Mouse (Mus musculus) gastrocnemius, postnatal 14 days (tissue): ENCODE measurements around the gene Gm10799. TPM values are rescaled to one million over a fixed set of nuclear protein-coding genes. Genes with fewer than 3 reads are reported as not detected.

Experiments
- DNase-seq: peaks from one replicate; pipeline ENCODE4 v3.0.0; 2021; ENCODE audit warnings: mixed read lengths
- intact Hi-C: fragments of 180-260 bp; cut with DNase I; formaldehyde crosslinking; loops from one replicate; pipeline ENCODE4 v1.15.1; 2025; ENCODE audit warnings: low total_unique reads
- total RNA-seq, 2 experiments: library from RNA; stranded (reverse); gene quantifications; 2 replicates each; pipeline ENCODE4 v1.2.3; 2021

Gm10799 gene
- total RNA-seq, 2 experiments from 2014 or later = not detected

- no peak for DNase-seq
- intact Hi-C loops = loop anchor here (10.0 kb wide), 2 partner anchors 104 to 394 kb away; no protein-coding TSS in a partner anchor
These were observed 38.0 kb downstream of the Gm10799 start for GRCm38 (mm10) chr2:104030381-104030780.

GRCm38 (mm10) chr2:104029074-104029473 is 39.3 kb downstream of the Gm10799 start:
- intact Hi-C loops = no loop called here
- DNase-seq = no peak

GRCm38 (mm10) chr2:104028139-104028723 is 40.1 kb downstream of the Gm10799 start, which contains the start of gene 4931422A03Rik:
TSS of gene 4931422A03Rik (minus strand) at chr2:104028361.
- intact Hi-C loops = no loop called here
- no peak for DNase-seq

- intact Hi-C loops = no loop called here
- peak; percentile 85 for DNase-seq
These were observed 40.8 kb downstream of the Gm10799 start, which contains the start of gene Fbxo3 for GRCm38 (mm10) chr2:104027458-104028138. TSS of gene Fbxo3 (plus strand) at chr2:104027721.

- DNase-seq = no peak
- intact Hi-C loops = no loop called here
These were observed 43.7 kb downstream of the Gm10799 start for GRCm38 (mm10) chr2:104024656-104025055.

GRCm38 (mm10) chr2:104023096-104023495 is 45.3 kb downstream of the Gm10799 start:
- no peak for DNase-seq
- intact Hi-C loops = no loop called here

Other genes with a start within 250 kb of the Gm10799 start
- 1 to 10 TPM; 7.0 to 9.1 TPM for gene Lmo2, start 110.6 kb downstream of the Gm10799 start, total RNA-seq
- gene Fbxo3, start 40.8 kb downstream of the Gm10799 start, total RNA-seq = 10 to 100 TPM; 43.0 to 47.5 TPM
- gene 4931422A03Rik, start 40.2 kb downstream of the Gm10799 start, total RNA-seq = not detected
- under 1 TPM in 1 of 2 experiments, not detected in 1; 0.22 TPM for gene Gm10912, start 2.7 kb downstream of the Gm10799 start, total RNA-seq
- gene Cd59b, start 1.3 kb upstream of the Gm10799 start, total RNA-seq = 1 to 10 TPM; 2.2 to 3.2 TPM
- gene Cd59a, start 27.3 kb upstream of the Gm10799 start, total RNA-seq = 10 to 100 TPM; 22.1 to 23.6 TPM
- gene A930018P22Rik, start 54.2 kb upstream of the Gm10799 start, total RNA-seq = 1 to 10 TPM; 1.7 to 1.8 TPM